Mouse (Mus musculus) small intestine, adult 2 months (tissue): ENCODE measurements around the gene Ets1. TPM values are rescaled to one million over a fixed set of nuclear protein-coding genes. Genes with fewer than 3 reads are reported as not detected.

ENCODE experiments used
- H3K27ac ChIP-seq: fragments of 200-500 bp; 2 replicates; pipeline ENCODE4 v1.5.1; 2012; ENCODE audit warnings: low read depth, low read length, control low read depth, inconsistent platforms; ENCODE audit not compliant: insufficient read depth
- H3K27me3 ChIP-seq: fragments of 200-500 bp; 2 replicates; pipeline ENCODE4 v1.6.1; 2012; ENCODE audit warnings: mild to moderate bottlenecking, moderate library complexity, low read length, inconsistent platforms; ENCODE audit not compliant: control insufficient read depth, insufficient read depth
- H3K36me3 ChIP-seq: fragments of 200-500 bp; 2 replicates; pipeline ENCODE4 v1.6.1; 2012; ENCODE audit warnings: mild to moderate bottlenecking, low read length, control low read depth, inconsistent platforms; ENCODE audit not compliant: control insufficient read depth, insufficient read depth
- H3K4me1 ChIP-seq: fragments of 200-500 bp; 2 replicates; pipeline ENCODE4 v1.6.1; 2012; ENCODE audit warnings: low read length, inconsistent platforms, mixed read lengths; ENCODE audit not compliant: control insufficient read depth, insufficient read depth, insufficient read length
- H3K4me3 ChIP-seq: fragments of 200-500 bp; 2 replicates; pipeline ENCODE4 v1.5.1; 2012; ENCODE audit warnings: low read depth, mild to moderate bottlenecking, control low read depth, inconsistent platforms, low read length, moderate library complexity
- CTCF ChIP-seq: fragments of 200-500 bp; IDR thresholded peaks from 2 replicates; pipeline ENCODE4 v1.5.1; 2012; ENCODE audit warnings: low read depth, mild to moderate bottlenecking, control low read depth, inconsistent platforms, low read length, moderate library complexity, mixed read lengths; ENCODE audit not compliant: insufficient replicate concordance, insufficient read length; ENCODE audit errors: extremely low read depth
- POLR2A ChIP-seq: fragments of 200-500 bp; IDR thresholded peaks from 2 replicates; pipeline ENCODE4 v1.6.1; 2012; ENCODE audit warnings: low read depth, mild to moderate bottlenecking, control low read depth, inconsistent platforms, low read length, moderate library complexity
- WGBS: fragments of 180-500 bp; shearing (Covaris S2); methylation state at CpG from one replicate; pipeline ENCODE4 v1.1.7; 2018; 5-methylcytosine and 5-hydroxymethylcytosine counted together
- polyA plus RNA-seq: library from polyadenylated mRNA; depleted of rRNA; stranded (reverse); fragments of >200 nt; gene quantifications from 2 replicates; pipeline ENCODE4 v1.2.3, GENCODE M21; 2012

The Ets1 gene
- polyA plus RNA-seq, 1 experiment = 10.2 TPM

DNA sequence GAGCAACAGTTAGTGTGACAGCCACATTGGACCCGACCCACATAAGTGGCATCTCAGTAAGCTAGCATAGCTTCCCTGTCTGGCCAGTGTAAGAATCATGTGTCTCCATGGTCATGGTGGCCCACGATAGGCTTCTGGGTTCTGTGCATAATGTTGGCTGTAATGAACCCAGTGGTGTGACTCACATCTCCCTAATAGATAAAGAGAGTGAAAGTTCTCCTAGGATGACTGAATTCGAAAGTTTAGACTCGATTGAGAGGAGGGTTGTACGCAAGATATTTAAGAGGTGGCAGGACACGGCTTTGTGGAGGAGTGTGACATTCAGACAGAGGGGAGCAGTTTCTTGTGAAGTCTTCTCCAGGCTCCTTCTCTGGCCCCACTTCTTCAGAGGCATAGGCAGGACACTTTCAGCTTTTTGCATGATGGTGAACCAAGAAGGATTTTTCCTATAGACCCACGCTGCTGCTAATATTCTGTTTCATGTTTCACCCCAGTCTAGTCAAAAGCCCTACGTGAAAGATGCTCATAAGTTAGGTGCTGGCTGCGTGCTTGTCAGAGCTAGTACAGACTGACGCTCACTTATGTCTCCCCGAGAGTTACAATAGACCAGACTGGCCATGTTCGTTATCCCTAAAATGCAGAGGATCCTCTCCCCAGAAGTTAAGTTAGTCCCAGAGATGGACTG is 109.2 kb downstream of the Ets1 start:
- peaks cover 14% of the 10 kb centered on the region for H3K4me1 ChIP-seq
- H3K4me3 ChIP-seq = no peak overlapping the region
- H3K27ac ChIP-seq = peak overlapping the region; percentile 33; the same call in 1 of the 2 replicates
- TF ChIP-seq CTCF = no peak
- TF ChIP-seq POLR2A = no peak
- WGBS = 75% methylated on average over 12 of the region's 12 CpGs
- no peaks in the 10 kb centered on the region for H3K27me3 ChIP-seq
- no peaks in the 10 kb centered on the region for H3K36me3 ChIP-seq

DNA sequence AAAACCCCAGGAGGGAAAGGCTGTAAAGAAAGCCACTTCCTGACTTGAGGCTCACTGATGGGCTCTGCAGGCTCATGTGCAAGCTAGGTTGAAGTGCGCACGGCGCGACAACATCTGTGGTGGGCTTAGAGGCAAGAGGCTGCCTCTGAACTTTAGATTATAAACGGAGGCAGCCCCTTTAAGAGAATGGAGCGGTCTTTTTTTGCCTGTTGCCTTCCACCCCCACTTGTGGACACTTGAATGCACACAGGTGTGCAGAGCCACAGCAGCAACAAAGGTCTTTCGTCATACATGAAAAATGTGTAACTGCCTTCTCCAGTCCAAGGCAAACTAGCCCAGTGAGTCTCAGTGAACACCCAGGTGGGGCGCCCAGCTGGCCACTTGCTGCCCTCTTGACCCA is 110.0 kb downstream of the Ets1 start:
- Histone ChIP-seq H3K27ac (peak overlapping the region; percentile 15; the same call in 1 of the 2 replicates), H3K27me3 (no peaks in the 10 kb centered on the region), H3K4me3 (no peak overlapping the region), H3K4me1 (peaks cover 14% of the 10 kb centered on the region), H3K36me3 (no peaks in the 10 kb centered on the region)
- WGBS = 84% methylated on average over 8 of the region's 8 CpGs
- TF ChIP-seq CTCF (no peak), POLR2A (no peak)

DNA sequence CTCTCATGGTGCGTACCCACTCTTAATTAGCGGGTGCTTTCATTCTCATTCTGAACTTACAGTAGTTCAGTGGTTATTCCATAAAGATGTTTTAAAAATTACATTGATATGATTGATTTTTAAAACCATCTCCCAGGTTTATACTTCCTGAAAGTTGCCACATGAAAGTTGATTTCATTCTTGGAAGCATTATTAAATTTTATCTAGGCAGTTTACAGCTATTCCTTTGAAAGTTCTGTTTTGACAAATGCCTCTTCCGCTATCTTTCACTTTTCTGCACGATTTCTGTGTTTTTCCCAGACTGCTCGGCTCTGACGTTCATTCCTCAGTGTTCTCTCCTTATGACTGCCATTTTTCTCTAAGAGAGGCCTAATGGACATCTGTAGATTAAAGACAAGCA is 110.6 kb downstream of the Ets1 start:
- Histone ChIP-seq H3K36me3 (no peaks in the 10 kb centered on the region), H3K4me3 (no peak overlapping the region), H3K27ac (no peak overlapping the region), H3K27me3 (no peaks in the 10 kb centered on the region), H3K4me1 (peaks cover 14% of the 10 kb centered on the region)
- no peak for TF ChIP-seq POLR2A
- TF ChIP-seq CTCF = no peak
- 84% methylated on average over 6 of the region's 6 CpGs for WGBS

- H3K36me3 ChIP-seq = no peaks in the 10 kb centered on the region; the same call in 1 of the 2 replicates
- no peaks in the 10 kb centered on the region for H3K27me3 ChIP-seq
- H3K4me1 ChIP-seq = peaks cover 14% of the 10 kb centered on the region
- WGBS = 35% methylated on average over 8 of the region's 8 CpGs
- TF ChIP-seq CTCF = no peak
- TF ChIP-seq POLR2A = no peak
- 0 out of 2 replicates have a peak overlapping the region, but pooled peaks have one; percentile 32 for H3K27ac ChIP-seq
- H3K4me3 ChIP-seq = no peak overlapping the region
These were observed 111.6 kb downstream of the Ets1 start for GRCm38 (mm10) chr9:32747624-32748023.

GRCm38 (mm10) chr9:32748552-32748951 is 112.5 kb downstream of the Ets1 start:
- Histone ChIP-seq H3K36me3 (no peaks in the 10 kb centered on the region; the same call in 1 of the 2 replicates), H3K27ac (no peak overlapping the region), H3K27me3 (no peaks in the 10 kb centered on the region), H3K4me1 (peaks cover 14% of the 10 kb centered on the region), H3K4me3 (no peak overlapping the region)
- TF ChIP-seq CTCF = no peak
- TF ChIP-seq POLR2A = no peak
- WGBS = 82% methylated on average over 5 of the region's 5 CpGs

- peaks cover 2% of the 10 kb centered on the region for H3K36me3 ChIP-seq
- H3K4me1 ChIP-seq = peaks cover 8% of the 10 kb centered on the region
- no peaks in the 10 kb centered on the region for H3K27me3 ChIP-seq
- TF ChIP-seq POLR2A = no peak
- TF ChIP-seq CTCF = no peak
- H3K4me3 ChIP-seq = no peak overlapping the region
- 83% methylated on average over 13 of the region's 13 CpGs for WGBS
- no peak overlapping the region for H3K27ac ChIP-seq
These were observed 113.9 kb downstream of the Ets1 start for GRCm38 (mm10) chr9:32749721-32750480.

GRCm38 (mm10) chr9:32752602-32753001 is 116.6 kb downstream of the Ets1 start:
- H3K27ac ChIP-seq = no peak overlapping the region

More at GRCm38 (mm10) chr9:32752602-32753001, 116.6 kb downstream of the Ets1 start:
- Histone ChIP-seq H3K27me3 (no peaks in the 10 kb centered on the region), H3K4me1 (peaks cover 3% of the 10 kb centered on the region; the same call in 1 of the 2 replicates), H3K4me3 (no peak overlapping the region), H3K36me3 (peaks cover 6% of the 10 kb centered on the region)
- TF ChIP-seq POLR2A (no peak), CTCF (no peak)
- WGBS = 51% methylated on average over 5 of the region's 5 CpGs
